Mouse (Mus musculus) spleen, adult 2 months (tissue): Measurements from ENCODE around the gene Ctla4. TPM values are rescaled to one million over a fixed set of nuclear protein-coding genes. Genes with fewer than 3 reads are reported as not detected.

ENCODE experiments used
- DNase-seq, 2 experiments: peaks; one replicate each; pipeline versions ENCODE4 v3.0.0 to v3.0.0-alpha.2; 2012 to 2021; ENCODE audit warnings: low spot score in 2 of 2, low read depth in 1 of 2
- H3K27ac ChIP-seq: fragments of 200-500 bp; 2 replicates; pipeline ENCODE4 v1.5.1; 2012; ENCODE audit warnings: low read length, inconsistent platforms; ENCODE audit not compliant: insufficient read depth
- H3K27me3 ChIP-seq: fragments of 200-500 bp; 2 replicates; pipeline ENCODE4 v1.6.1; 2012; ENCODE audit warnings: mild to moderate bottlenecking, moderate library complexity, low read length, inconsistent platforms; ENCODE audit not compliant: control insufficient read depth, insufficient read depth
- H3K36me3 ChIP-seq: fragments of 200-500 bp; 2 replicates; pipeline ENCODE4 v1.6.1; 2012; ENCODE audit warnings: mild to moderate bottlenecking, low read length, inconsistent platforms; ENCODE audit not compliant: control insufficient read depth, insufficient read depth
- H3K4me1 ChIP-seq: fragments of 200-500 bp; 2 replicates; pipeline ENCODE4 v1.6.1; 2011; ENCODE audit warnings: inconsistent platforms; ENCODE audit not compliant: control insufficient read depth, insufficient read depth, insufficient read length
- H3K4me3 ChIP-seq: fragments of 200-500 bp; 2 replicates; pipeline ENCODE4 v1.5.1; 2011; ENCODE audit warnings: mild to moderate bottlenecking, inconsistent platforms; ENCODE audit not compliant: insufficient read depth, insufficient read length; ENCODE audit errors: extremely low read depth
- CTCF ChIP-seq: fragments of 200-500 bp; IDR thresholded peaks from 2 replicates; pipeline ENCODE4 v1.5.1; 2011; ENCODE audit warnings: mild to moderate bottlenecking, inconsistent platforms; ENCODE audit not compliant: insufficient read depth, insufficient read length, insufficient replicate concordance; ENCODE audit errors: extremely low read depth
- POLR2A ChIP-seq: fragments of 200-500 bp; IDR thresholded peaks from 2 replicates; pipeline ENCODE4 v1.6.1; 2011; ENCODE audit warnings: low read depth, low read length, inconsistent platforms
- WGBS: fragments of 180-500 bp; shearing (Covaris S2); methylation state at CpG from one replicate; pipeline ENCODE4 v1.1.7; 2018; 5-methylcytosine and 5-hydroxymethylcytosine counted together
- polyA plus RNA-seq: library from polyadenylated mRNA; depleted of rRNA; stranded (reverse); fragments of >200 nt; gene quantifications from 2 replicates; pipeline ENCODE4 v1.2.3, GENCODE M21; 2012

Ctla4 gene
- polyA plus RNA-seq, 1 experiment, result 2.7 TPM

- Histone ChIP-seq H3K36me3 (no peaks in the 10 kb centered on the region), H3K4me3 (no peak overlapping the region), H3K27me3 (no peaks in the 10 kb centered on the region), H3K4me1 (peaks cover 9% of the 10 kb centered on the region), H3K27ac (no peak overlapping the region)
- 13% methylated on average over 10 of the region's 10 CpGs for WGBS
- peak in 1 of 2 experiments; percentile 66 for DNase-seq
- no peak for TF ChIP-seq POLR2A
These were observed 29.5 kb downstream of the Ctla4 start for GRCm38 (mm10) chr1:60916281-60916781.

- 86% methylated on average over 24 of the region's 24 CpGs for WGBS
- peaks cover 6% of the 10 kb centered on the region for H3K4me1 ChIP-seq
- TF ChIP-seq CTCF (no peak), POLR2A (no peak)
- H3K27ac ChIP-seq, result no peak overlapping the region
- no peaks in the 10 kb centered on the region for H3K36me3 ChIP-seq
- H3K4me3 ChIP-seq, result no peak overlapping the region
- no peak for DNase-seq
- no peaks in the 10 kb centered on the region for H3K27me3 ChIP-seq
These were observed 33.9 kb downstream of the Ctla4 start for GRCm38 (mm10) chr1:60920493-60921355.

- no peak overlapping the region for H3K27ac ChIP-seq
- no peaks in the 10 kb centered on the region for H3K27me3 ChIP-seq
- no peak overlapping the region for H3K4me3 ChIP-seq
- WGBS, result 97% methylated on average over 3 of the region's 3 CpGs
- TF ChIP-seq CTCF (no peak), POLR2A (no peak)
- no peaks in the 10 kb centered on the region for H3K36me3 ChIP-seq
- no peaks in the 10 kb centered on the region for H3K4me1 ChIP-seq
- DNase-seq, result no peak
These were observed 42.2 kb downstream of the Ctla4 start for GRCm38 (mm10) chr1:60929036-60929435.

GRCm38 (mm10) chr1:60930397-60930796, 43.6 kb downstream of the Ctla4 start:
- H3K4me1 ChIP-seq, result no peaks in the 10 kb centered on the region
- no peak for DNase-seq
- H3K36me3 ChIP-seq, result no peaks in the 10 kb centered on the region
- no peaks in the 10 kb centered on the region for H3K27me3 ChIP-seq
- H3K4me3 ChIP-seq, result no peak overlapping the region
- TF ChIP-seq POLR2A, result no peak
- TF ChIP-seq CTCF, result no peak
- WGBS, result 83% methylated on average over 7 of the region's 7 CpGs
- H3K27ac ChIP-seq, result no peak overlapping the region

- no peak overlapping the region for H3K27ac ChIP-seq
- DNase-seq, result no peak
- no peak for TF ChIP-seq CTCF
- no peak for TF ChIP-seq POLR2A
- peaks cover 11% of the 10 kb centered on the region; the same call in 1 of the 2 replicates for H3K4me1 ChIP-seq
- no peaks in the 10 kb centered on the region for H3K27me3 ChIP-seq
- no peaks in the 10 kb centered on the region for H3K36me3 ChIP-seq
- H3K4me3 ChIP-seq, result no peak overlapping the region
- 79% methylated on average over 8 of the region's 8 CpGs for WGBS
These were observed 49.3 kb downstream of the Ctla4 start for GRCm38 (mm10) chr1:60935968-60936581.

GRCm38 (mm10) chr1:60936963-60937711, 50.3 kb downstream of the Ctla4 start:
- H3K36me3 ChIP-seq, result no peaks in the 10 kb centered on the region
- no peak for DNase-seq
- H3K27ac ChIP-seq, result no peak overlapping the region
- WGBS, result 37% methylated on average over 6 of the region's 6 CpGs
- H3K4me1 ChIP-seq, result peaks cover 17% of the 10 kb centered on the region; the same call in 1 of the 2 replicates
- H3K27me3 ChIP-seq, result no peaks in the 10 kb centered on the region
- no peak overlapping the region for H3K4me3 ChIP-seq
- no peak for TF ChIP-seq POLR2A
- TF ChIP-seq CTCF, result no peak
